Mouse (Mus musculus) CH12.LX (cell line): Measurements from ENCODE around the gene Srsf10. TPM values are rescaled to one million over a fixed set of nuclear protein-coding genes. Genes with fewer than 3 reads are reported as not detected.
A peak's percentile ranks its signal among the peaks of the same experiment; 100 is the strongest.

Source experiments
- DNase-seq: peaks from one replicate; pipeline ENCODE4 v3.0.0-alpha.2; 2013; ENCODE audit errors: extremely low read depth
- H3K27ac ChIP-seq: 2 replicates; pipeline ENCODE4 v1.5.1; 2012; ENCODE audit warnings: low read depth, mild to moderate bottlenecking, control low read depth, moderate library complexity; ENCODE audit not compliant: insufficient read depth
- H3K27me3 ChIP-seq: replicated peaks from 2 replicates; pipeline ENCODE3; 2012; ENCODE audit warnings: inconsistent platforms
- H3K36me3 ChIP-seq, 2 experiments: replicated peaks in 1 of 2; 2 replicates each; pipeline versions ENCODE3 to v1.6.1; 2012; ENCODE audit warnings: inconsistent platforms in 1 of 2, low read length in 1 of 2, mild to moderate bottlenecking in 1 of 2, mixed read lengths in 1 of 2, moderate library complexity in 1 of 2; ENCODE audit not compliant: control insufficient read depth in 1 of 2, insufficient read depth in 1 of 2
- H3K4me1 ChIP-seq, 2 experiments: 2 replicates each; pipeline ENCODE4 v1.6.1; 2012; ENCODE audit warnings: inconsistent platforms in 1 of 2, moderate library complexity in 1 of 2; ENCODE audit not compliant: insufficient read depth in 2 of 2, control insufficient read depth in 1 of 2
- H3K4me2 ChIP-seq: 2 replicates; pipeline ENCODE4 v1.6.1; 2012; ENCODE audit warnings: low read depth, mild to moderate bottlenecking, control low read depth; ENCODE audit not compliant: poor library complexity, insufficient read depth, severe bottlenecking
- H3K4me3 ChIP-seq, 3 experiments: fragments of 150-350 bp in 1 of 3; sonication (generic) in 1 of 3; replicated peaks in 1 of 3; 2 replicates each; pipeline versions ENCODE3 to v1.5.1; 2011 to 2012; ENCODE audit warnings: low read depth in 2 of 3, low read length in 2 of 3, mild to moderate bottlenecking in 2 of 3, moderate library complexity in 2 of 3, control low read depth in 1 of 3, improper control_type of control experiment in 1 of 3, inconsistent platforms in 1 of 3, mixed read lengths in 1 of 3; ENCODE audit not compliant: poor library complexity in 1 of 3
- H3K79me2 ChIP-seq: replicated peaks from 2 replicates; pipeline ENCODE4 v1.6.1; 2012; ENCODE audit warnings: mild to moderate bottlenecking, moderate library complexity; ENCODE audit not compliant: control insufficient read depth, poor library complexity, insufficient read depth, severe bottlenecking; ENCODE audit errors: extremely low read depth
- H3K9ac ChIP-seq: 2 replicates; pipeline ENCODE4 v1.6.1; 2012; ENCODE audit warnings: low read depth, mild to moderate bottlenecking, control low read depth, moderate library complexity; ENCODE audit not compliant: insufficient read depth
- H3K9me3 ChIP-seq: replicated peaks from 2 replicates; pipeline ENCODE3; 2012; ENCODE audit warnings: low read length, inconsistent platforms, mixed read lengths
- CHD1 ChIP-seq: IDR thresholded peaks from 2 replicates; pipeline ENCODE4 v1.6.1; 2012; ENCODE audit warnings: low read depth, low read length, improper control_type of control experiment, inconsistent platforms
- CHD2 ChIP-seq: IDR thresholded peaks from 2 replicates; pipeline ENCODE4 v1.6.1; 2011; ENCODE audit warnings: low read length, improper control_type of control experiment
- CTCF ChIP-seq, 2 experiments: IDR thresholded peaks in 1 of 2; conservative IDR thresholded peaks in 1 of 2; 2 replicates each; pipeline ENCODE4 v1.5.1; 2011 to 2012; ENCODE audit warnings: low read depth in 2 of 2, low read length in 2 of 2, improper control_type of control experiment in 1 of 2, inconsistent platforms in 1 of 2, mild to moderate bottlenecking in 1 of 2, moderate library complexity in 1 of 2
- ELF1 ChIP-seq: IDR thresholded peaks from 2 replicates; pipeline ENCODE4 v1.6.1; 2014; ENCODE audit warnings: low read depth, mild to moderate bottlenecking, inconsistent platforms, low read length, improper control_type of control experiment
- EP300 ChIP-seq: IDR thresholded peaks from 2 replicates; pipeline ENCODE4 v1.6.1; 2011; ENCODE audit warnings: low read length, improper control_type of control experiment
- ETS1 ChIP-seq: conservative IDR thresholded peaks from 2 replicates; pipeline ENCODE4 v1.6.1; 2012; ENCODE audit warnings: low read depth, mild to moderate bottlenecking, inconsistent platforms, low read length, improper control_type of control experiment, moderate library complexity
- GABPA ChIP-seq: IDR thresholded peaks from 2 replicates; pipeline ENCODE4 v1.6.1; 2012; ENCODE audit warnings: low read depth, low read length, improper control_type of control experiment, inconsistent platforms; ENCODE audit not compliant: insufficient replicate concordance
- HCFC1 ChIP-seq: IDR thresholded peaks from 2 replicates; pipeline ENCODE4 v1.6.1; 2012; ENCODE audit warnings: low read depth, mild to moderate bottlenecking, inconsistent platforms, low read length, improper control_type of control experiment
- IRF4 ChIP-seq: IDR thresholded peaks from 2 replicates; pipeline ENCODE4 v1.6.1; 2014; ENCODE audit warnings: low read depth, mild to moderate bottlenecking, inconsistent platforms, low read length, improper control_type of control experiment
- JUN ChIP-seq: IDR thresholded peaks from 2 replicates; pipeline ENCODE4 v1.6.1; 2011; ENCODE audit warnings: low read depth, mild to moderate bottlenecking, low read length, improper control_type of control experiment, moderate library complexity; ENCODE audit not compliant: insufficient read depth
- JUND ChIP-seq: conservative IDR thresholded peaks from 2 replicates; pipeline ENCODE4 v1.6.1; 2011; ENCODE audit warnings: low read depth, low read length, improper control_type of control experiment
- KAT2A ChIP-seq: IDR thresholded peaks from 2 replicates; pipeline ENCODE4 v1.6.1; 2012; ENCODE audit warnings: low read length, improper control_type of control experiment, inconsistent platforms; ENCODE audit not compliant: insufficient replicate concordance
- MAFK ChIP-seq: IDR thresholded peaks from 2 replicates; pipeline ENCODE4 v1.6.1; 2011; ENCODE audit warnings: low read length, improper control_type of control experiment; ENCODE audit not compliant: insufficient replicate concordance
- MAX ChIP-seq: IDR thresholded peaks from 2 replicates; pipeline ENCODE4 v1.6.1; 2011; ENCODE audit warnings: low read length, improper control_type of control experiment
- MAZ ChIP-seq: IDR thresholded peaks from 2 replicates; pipeline ENCODE4 v1.6.1; 2012; ENCODE audit warnings: low read depth, mild to moderate bottlenecking, inconsistent platforms, low read length, improper control_type of control experiment, moderate library complexity
- MEF2A ChIP-seq: IDR thresholded peaks from 2 replicates; pipeline ENCODE4 v1.6.1; 2014; ENCODE audit warnings: low read depth, mild to moderate bottlenecking, inconsistent platforms, low read length, improper control_type of control experiment, borderline replicate concordance
- MXI1 ChIP-seq: IDR thresholded peaks from 2 replicates; pipeline ENCODE4 v1.6.1; 2011; ENCODE audit warnings: mild to moderate bottlenecking, low read depth, low read length, improper control_type of control experiment
- MYC ChIP-seq: IDR thresholded peaks from 2 replicates; pipeline ENCODE4 v1.6.1; 2011; ENCODE audit warnings: low read depth, mild to moderate bottlenecking, improper control_type of control experiment, low read length
- NRF1 ChIP-seq: IDR thresholded peaks from 2 replicates; pipeline ENCODE4 v1.6.1; 2014; ENCODE audit warnings: low read depth, mild to moderate bottlenecking, inconsistent platforms, low read length, improper control_type of control experiment, moderate library complexity
- PAX5 ChIP-seq: IDR thresholded peaks from 2 replicates; pipeline ENCODE4 v1.6.1; 2012; ENCODE audit warnings: low read length, inconsistent platforms, mixed read lengths
- POLR2A ChIP-seq: IDR thresholded peaks from 2 replicates; pipeline ENCODE4 v1.6.1; 2011; ENCODE audit warnings: low read depth, mild to moderate bottlenecking, improper control_type of control experiment, low read length
- POLR2AphosphoS2 ChIP-seq: IDR thresholded peaks from 2 replicates; pipeline ENCODE4 v1.6.1; 2011; ENCODE audit warnings: low read depth, low read length, improper control_type of control experiment
- RCOR1 ChIP-seq: conservative IDR thresholded peaks from 2 replicates; pipeline ENCODE4 v1.6.1; 2012; ENCODE audit warnings: low read depth, mild to moderate bottlenecking, inconsistent platforms, low read length, improper control_type of control experiment
- SMC3 ChIP-seq: IDR thresholded peaks from 2 replicates; pipeline ENCODE4 v1.6.1; 2011; ENCODE audit warnings: low read depth, low read length, improper control_type of control experiment
- TBP ChIP-seq: conservative IDR thresholded peaks from 2 replicates; pipeline ENCODE4 v1.6.1; 2011; ENCODE audit warnings: low read depth, low read length, improper control_type of control experiment
- TCF12 ChIP-seq: IDR thresholded peaks from 2 replicates; pipeline ENCODE4 v1.6.1; 2014; ENCODE audit warnings: low read depth, mild to moderate bottlenecking, inconsistent platforms, low read length, improper control_type of control experiment
- UBTF ChIP-seq: IDR thresholded peaks from 2 replicates; pipeline ENCODE4 v1.6.1; 2012; ENCODE audit warnings: low read depth, mild to moderate bottlenecking, inconsistent platforms, low read length, improper control_type of control experiment, moderate library complexity
- USF1 ChIP-seq: IDR thresholded peaks from 2 replicates; pipeline ENCODE4 v1.6.1; 2014; ENCODE audit warnings: low read depth, mild to moderate bottlenecking, inconsistent platforms, low read length, improper control_type of control experiment
- USF2 ChIP-seq: conservative IDR thresholded peaks from 2 replicates; pipeline ENCODE4 v1.6.1; 2011; ENCODE audit warnings: low read depth, low read length, improper control_type of control experiment
- ZC3H11A ChIP-seq: IDR thresholded peaks from 2 replicates; pipeline ENCODE4 v1.6.1; 2012; ENCODE audit warnings: low read depth, mild to moderate bottlenecking, inconsistent platforms, low read length, improper control_type of control experiment
- ZKSCAN1 ChIP-seq: IDR thresholded peaks from 2 replicates; pipeline ENCODE4 v1.6.1; 2012; ENCODE audit warnings: low read depth, inconsistent platforms, low read length, improper control_type of control experiment, borderline replicate concordance
- ZMIZ1 ChIP-seq: IDR thresholded peaks from 2 replicates; pipeline ENCODE4 v1.6.1; 2012; ENCODE audit warnings: low read depth, mild to moderate bottlenecking, inconsistent platforms, low read length, improper control_type of control experiment
- ZNF384 ChIP-seq: IDR thresholded peaks from 2 replicates; pipeline ENCODE4 v1.6.1; 2012; ENCODE audit warnings: low read depth, low read length, improper control_type of control experiment, inconsistent platforms
- dilution Hi-C: fragments of 300-500 bp; cut with MboI; formaldehyde crosslinking; loops from 2 replicates; pipeline ENCODE4 v1.14.3; 2020; ENCODE audit warnings: low sequenced_read_pairs; ENCODE audit not compliant: extremely low pct_unique_long_range_greater_than_20kb, extremely low pct_ligation_motif_present
- in situ Hi-C: fragments of 300-500 bp; cut with MboI; formaldehyde crosslinking; loops from 3 replicates; pipeline ENCODE4 v1.14.3; 2019; ENCODE audit warnings: low sequenced_read_pairs, low pct_ligation_motif_present, low pct_unique_long_range_greater_than_20kb, mixed read lengths
- polyA plus RNA-seq: library from polyadenylated mRNA; unstranded; fragments of >175 nt; gene quantifications from 2 replicates; pipeline ENCODE4 v1.2.1, GENCODE M21; 2012; ENCODE audit warnings: low read depth; ENCODE audit not compliant: insufficient read length
- total RNA-seq, 2 experiments: library from RNA; depleted of rRNA; stranded (reverse); fragments of 300-350 nt in 1 of 2; fragments of >200 nt in 1 of 2; gene quantifications; 2 replicates each; pipeline ENCODE4 v1.2.3; 2012 to 2014

The Srsf10 gene
- total and polyA plus RNA-seq, 3 experiments, result 85.7 to 291 (median 179) TPM

GRCm38 (mm10) chr4:135900008-135900407 lies 44.5 kb downstream of the Srsf10 start (continued):
- TF ChIP-seq ELF1, result peak; percentile 32; the same call in 1 of the 2 replicates
- no peak for TF ChIP-seq UBTF
- TF ChIP-seq ETS1, result peak; percentile 85
- peak; percentile 36; the same call in 1 of the 2 replicates for TF ChIP-seq POLR2A
- TF ChIP-seq USF2, result no peak
- 0 out of 2 replicates have a peak, but pooled peaks have one; percentile 44 for TF ChIP-seq TBP
- no peak for TF ChIP-seq GABPA
- TF ChIP-seq ZKSCAN1, result no peak
- no peak for TF ChIP-seq ZNF384
- no peak for TF ChIP-seq MYC
- peak in 1 of 2 experiments; percentile 39; a peak in 1 of 4 replicates for TF ChIP-seq CTCF (conservative IDR thresholded peaks at IDR 0.05 in 1 of 2, IDR thresholded peaks at IDR 0.05 in 1 of 2; ENCODE audit: low read depth in 2 of 2, low read length in 2 of 2)
- peak; percentile 73; the same call in 1 of the 2 replicates for TF ChIP-seq KAT2A
- TF ChIP-seq CHD1, result no peak
- peak; percentile 83 for TF ChIP-seq CHD2
- no peak for TF ChIP-seq PAX5
- TF ChIP-seq EP300, result peak; percentile 97
- TF ChIP-seq USF1, result no peak
- 0 out of 2 replicates have a peak, but pooled peaks have one; percentile 50 for TF ChIP-seq MAFK
- TF ChIP-seq TCF12, result peak; percentile 98
- no peak for TF ChIP-seq JUND

DNA sequence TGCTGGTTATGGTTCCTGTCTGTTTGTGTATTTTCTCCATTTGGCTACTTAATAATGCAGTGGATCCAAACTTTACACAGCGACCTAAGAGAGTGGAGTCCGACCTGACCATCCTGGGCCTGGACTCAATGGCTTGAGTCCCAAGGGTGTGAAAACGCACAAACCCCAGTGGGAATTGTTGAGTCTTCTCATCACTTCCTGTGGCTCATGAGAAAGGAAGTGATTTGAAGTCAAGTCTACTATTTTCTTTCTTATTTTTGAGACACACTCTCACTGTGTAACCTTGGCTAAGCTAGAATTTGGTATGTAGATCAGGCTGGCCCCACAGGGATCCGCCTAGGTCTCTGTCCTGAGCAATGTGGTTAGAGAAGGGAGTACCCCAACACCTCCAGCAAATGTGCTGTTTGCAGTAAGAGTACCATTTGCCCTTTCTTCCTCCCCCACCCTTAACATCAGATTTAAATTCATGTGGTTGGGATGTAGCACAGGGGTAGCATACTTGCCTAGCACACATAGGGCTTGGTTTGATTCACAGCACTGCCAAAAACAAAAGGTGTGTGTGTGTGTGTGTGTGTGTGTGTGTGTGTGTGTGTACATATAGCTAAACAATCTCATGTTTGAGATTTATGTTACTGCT lies 47.2 kb downstream of the Srsf10 start:
- H3K79me2 ChIP-seq, result no peaks in the 10 kb centered on the region
- H3K4me3 ChIP-seq, result no peak overlapping the region
- peak; percentile 86 for DNase-seq
- in situ Hi-C loops (no loop called here), dilution Hi-C loops (no loop called here)
- peaks cover 27 to 54% of the 10 kb centered on the region in 2 experiments; a peak in 3 of 4 replicates for H3K4me1 ChIP-seq
- H3K27ac ChIP-seq, result peak overlapping the region; percentile 63
- H3K4me2 ChIP-seq, result no peak overlapping the region
- H3K27me3 ChIP-seq, result no peaks in the 10 kb centered on the region
- H3K9me3 ChIP-seq, result peaks cover 23% of the 10 kb centered on the region
- peaks cover 4 to 39% of the 10 kb centered on the region in 2 experiments for H3K36me3 ChIP-seq
- no peak overlapping the region for H3K9ac ChIP-seq
- TF ChIP-seq EP300 (peak; percentile 72), HCFC1 (0 out of 2 replicates have a peak, but pooled peaks have one; percentile 15), POLR2A (no peak), TBP (no peak), RCOR1 (no peak), UBTF (no peak), MEF2A (peak; percentile 47; the same call in 1 of the 2 replicates), PAX5 (no peak), ZC3H11A (no peak), MXI1 (no peak), ZNF384 (no peak), CHD1 (no peak), ETS1 (peak; percentile 60; the same call in 1 of the 2 replicates), ZKSCAN1 (no peak), POLR2AphosphoS2 (no peak), MYC (no peak), TCF12 (no peak), CHD2 (peak; percentile 21; the same call in 1 of the 2 replicates), MAZ (no peak), NRF1 (no peak), GABPA (no peak), ZMIZ1 (no peak), JUN (no peak), SMC3 (peak; percentile 14), IRF4 (peak; percentile 35; the same call in 1 of the 2 replicates), MAX (no peak; the same call in none of the 2 replicates), ELF1 (peak; percentile 46; the same call in 1 of the 2 replicates), CTCF (conservative IDR thresholded peaks at IDR 0.05 in 1 of 2, IDR thresholded peaks at IDR 0.05 in 1 of 2; ENCODE audit: low read depth in 2 of 2, low read length in 2 of 2) (no peak)
